In the genomic region with DNA sequence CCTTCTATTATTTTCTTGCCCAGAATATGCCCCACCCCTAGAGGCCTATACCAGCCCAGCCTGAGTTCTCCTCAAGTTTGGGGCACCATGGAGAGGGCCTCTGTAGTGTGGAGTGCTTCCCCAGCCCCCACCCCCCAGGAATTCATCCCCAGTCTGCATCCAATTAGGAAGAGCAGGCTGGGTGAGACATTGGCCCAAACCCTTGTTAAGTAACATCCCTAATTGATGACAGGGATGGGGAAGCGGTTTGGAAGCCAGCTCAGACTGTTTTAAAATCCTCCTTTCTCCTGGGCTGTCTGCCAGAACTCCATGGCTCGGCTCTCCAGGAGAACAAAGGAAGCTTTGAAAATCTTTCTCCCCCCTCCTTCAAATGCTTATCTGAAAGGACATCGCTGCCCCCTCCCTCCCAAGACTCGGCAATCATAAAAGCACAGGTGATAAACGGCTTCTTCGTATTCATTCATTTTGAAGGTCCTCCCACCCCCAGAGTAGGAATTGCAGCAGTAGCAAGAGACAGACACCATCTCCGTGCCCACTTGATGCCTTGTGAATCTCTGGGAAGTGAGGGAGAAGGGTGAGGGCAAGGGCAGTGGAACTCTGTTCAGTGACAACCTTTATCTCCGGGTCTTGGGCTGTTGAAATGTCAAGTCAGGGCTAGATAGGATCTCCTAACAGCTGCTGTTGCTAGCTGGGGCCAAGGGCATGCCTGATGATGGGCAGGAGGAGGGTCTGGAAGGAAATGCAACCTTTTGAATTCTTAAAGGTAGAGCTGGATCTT, we compare ENCODE assay signal across 8 mouse cellular contexts.
DNase-seq lines count a peak whose midpoint lies in the region.

No protein-coding gene starts in this region.

- peak; percentile 21 for DNase-seq in kidney, postnatal 10 days
- DNase-seq in kidney, adult 18-20 months: no peak
- peak; percentile 70 for DNase-seq in brain, embryonic 18.5 days (ENCODE audit: low read depth, low spot score)
- peak; percentile 45 to 53 for DNase-seq in frontal cortex, postnatal 10 days (ENCODE audit: low spot score in 2 of 2)
- peak; percentile 28 to 77 for DNase-seq in left cerebral cortex, adult 8-10 months (ENCODE audit: low spot score in 2 of 2)
- DNase-seq in right cerebral cortex, postnatal 36 days (ENCODE audit: low spot score in 2 of 2): peak; percentile 46 to 68
- DNase-seq in gastrocnemius, postnatal 10 days: no peak
- DNase-seq in gastrocnemius, postnatal 25 days: no peak

Comparison
In these comparisons a context has a peak if more than half of its experiments do, and no peak if none do; other contexts are left out.
1. DNase-seq: peak in kidney, postnatal 10 days (single experiment), brain, embryonic 18.5 days (single experiment), frontal cortex, postnatal 10 days (2 of 2), left cerebral cortex, adult 8-10 months (2 of 2) and right cerebral cortex, postnatal 36 days (2 of 2); none in kidney, adult 18-20 months (single experiment), gastrocnemius, postnatal 10 days (single experiment) and gastrocnemius, postnatal 25 days (single experiment).